Mouse (Mus musculus): ENCODE data around the gene Fbxo17.

GRCm38 (mm10) chr7:28756079-28756478 lies 39.5 kb downstream of the Fbxo17 start, which contains the start of gene Ccer2:
- TF ChIP-seq EP300 (optimal IDR thresholded peaks at IDR 0.05): no peak
- no peak for TF ChIP-seq CTCF (IDR thresholded peaks at IDR 0.05; ENCODE audit: low read depth)

Data from stomach, postnatal 0 days (tissue).